Mouse (Mus musculus): ENCODE measurements around the gene Depdc5.
"Not testable (repeated sequence)": the region's sequence is repeated elsewhere in the genome, so short reads cannot be mapped to it uniquely, and the experiment has no call there.

Depdc5 gene

GRCm38 (mm10) chr5:32863253-32864228 lies at the start of gene Depdc5:
Gene Depdc5, plus strand, starts transcription at chr5:32863701.
- peak; percentile 73 for DNase-seq (ENCODE audit: low spot score)

DNA sequence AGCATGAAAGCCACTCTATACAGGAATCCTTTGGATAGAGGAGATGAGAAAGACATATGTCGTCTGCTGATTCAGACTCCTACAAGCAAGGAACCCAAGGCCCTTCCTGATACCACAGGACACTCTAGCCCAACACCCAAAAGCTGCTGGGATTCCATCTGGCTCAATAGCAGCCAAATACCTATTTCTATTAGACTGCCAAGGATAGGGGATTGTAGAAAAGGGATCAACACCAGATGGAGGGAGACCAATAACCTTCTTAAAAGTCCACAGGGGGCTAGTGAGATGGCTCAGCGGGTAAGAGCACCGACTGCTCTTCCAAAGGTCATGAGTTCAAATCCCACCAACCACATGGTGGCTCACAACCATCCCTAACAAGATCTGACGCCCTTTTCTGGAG lies 48.1 kb upstream of the Depdc5 start:
- no peak for DNase-seq (ENCODE audit: low spot score)

DNA sequence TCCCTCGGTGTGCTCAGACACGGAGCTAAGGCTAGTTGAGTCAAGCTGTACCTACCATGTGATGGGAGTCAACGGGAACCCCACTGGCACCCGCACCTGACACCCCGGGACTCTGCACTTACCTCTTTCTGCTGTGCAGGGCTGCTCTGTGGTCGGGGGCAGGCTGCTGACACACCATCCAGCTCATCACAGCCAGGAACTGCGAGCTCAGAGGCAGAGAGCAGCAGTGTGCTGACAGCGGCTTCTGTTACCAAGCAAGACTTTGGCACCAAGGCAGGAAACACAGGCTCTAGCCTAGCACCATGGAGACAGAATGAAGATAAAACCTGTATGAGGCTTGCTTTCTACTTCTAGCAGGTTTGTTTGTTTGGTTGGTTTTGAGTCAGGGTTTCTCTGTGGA lies 43.0 kb upstream of the Depdc5 start:
- no peak for DNase-seq (ENCODE audit: low spot score)

GRCm38 (mm10) chr5:32827009-32827408 lies 36.5 kb upstream of the Depdc5 start, which contains the start of gene Gm20671:
Gene Gm20671, minus strand, starts transcription at chr5:32827109.
- no peak for DNase-seq (ENCODE audit: low spot score)

- DNase-seq (ENCODE audit: low spot score): not testable (repeated sequence)
Observed at GRCm38 (mm10) chr5:32828766-32829165, 34.7 kb upstream of the Depdc5 start.

DNA sequence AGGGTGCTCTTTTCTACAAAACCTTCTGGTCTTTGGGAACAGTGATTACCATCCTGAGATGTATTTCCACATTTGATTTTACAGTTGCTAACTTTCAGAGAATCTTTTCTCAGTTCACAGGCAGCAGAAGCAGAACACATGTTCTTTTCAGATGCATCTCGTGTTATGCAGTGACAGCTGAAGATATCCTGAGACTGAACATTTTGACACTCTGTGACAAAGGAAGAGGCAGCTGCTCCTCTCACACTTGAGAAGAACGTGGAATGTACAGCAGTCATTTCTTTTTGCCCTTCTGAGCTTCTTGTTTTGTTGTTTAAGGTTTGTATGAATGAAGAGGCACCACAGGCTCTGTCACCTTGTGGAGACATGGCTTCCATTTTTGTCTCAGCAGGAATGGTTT lies 33.4 kb upstream of the Depdc5 start:
- DNase-seq (ENCODE audit: low spot score): no peak

GRCm38 (mm10) chr5:32834497-32834896 lies 29.0 kb upstream of the Depdc5 start:
- DNase-seq (ENCODE audit: low spot score): no peak

DNA sequence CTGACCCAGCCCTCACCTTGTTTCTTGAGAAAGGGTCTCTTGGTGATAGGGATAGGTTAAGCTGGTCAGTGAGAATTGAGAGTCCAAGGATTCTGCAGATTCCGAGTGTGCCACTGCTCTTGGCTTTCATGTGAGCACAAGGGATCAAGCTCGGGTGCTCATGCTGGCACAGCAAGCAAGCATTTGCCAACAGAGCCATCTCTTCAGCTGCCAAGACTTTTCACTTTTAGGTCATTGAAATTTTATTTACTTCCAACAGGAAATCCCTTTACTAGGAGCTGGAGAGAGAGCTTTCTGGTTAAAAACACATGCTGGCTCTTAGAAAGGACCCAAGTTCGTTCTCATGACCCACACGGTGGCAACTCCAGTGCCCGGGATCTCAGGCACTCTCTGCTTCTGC lies 26.5 kb upstream of the Depdc5 start:
- DNase-seq (ENCODE audit: low spot score): no peak

DNA sequence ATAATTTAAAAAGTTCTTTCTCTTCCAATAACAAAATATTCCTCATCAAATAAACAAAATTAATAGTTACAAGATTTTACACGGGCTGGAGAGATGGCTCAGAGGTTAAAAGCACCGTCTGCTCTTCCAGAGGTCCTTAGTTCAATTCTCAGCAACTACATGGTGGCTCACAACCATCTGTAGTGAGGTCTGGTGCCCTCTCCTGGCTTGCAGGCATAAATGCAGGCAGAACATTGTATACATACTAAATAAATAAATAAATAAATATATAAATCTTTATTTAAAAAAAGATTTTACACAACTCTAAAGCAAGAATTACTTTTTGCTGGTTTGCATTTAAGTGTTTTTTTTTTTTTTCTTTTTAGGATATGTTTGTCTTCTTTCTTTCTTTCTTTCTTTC lies 23.5 kb upstream of the Depdc5 start:
- DNase-seq (ENCODE audit: low spot score): no peak

DNA sequence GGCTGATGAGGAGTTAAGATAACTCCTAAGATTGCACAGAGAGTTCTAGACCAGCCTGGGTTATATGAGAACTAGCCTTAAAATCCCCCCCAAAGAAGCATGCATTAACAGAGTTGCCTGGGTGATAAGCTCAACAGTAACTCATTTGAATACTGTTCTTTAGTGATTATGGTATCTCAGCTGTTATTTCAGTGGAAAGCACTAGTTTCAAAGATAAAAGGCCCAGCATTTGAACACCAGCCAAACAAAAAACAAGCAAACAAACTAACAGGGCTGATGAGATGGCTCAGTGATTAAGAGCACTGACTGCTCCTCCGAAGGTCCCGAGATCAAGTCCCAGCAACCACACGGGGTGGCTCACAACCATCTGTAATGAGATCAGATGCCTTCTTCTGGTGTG lies 14.3 kb upstream of the Depdc5 start:
- no peak for DNase-seq (ENCODE audit: low spot score)

DNA sequence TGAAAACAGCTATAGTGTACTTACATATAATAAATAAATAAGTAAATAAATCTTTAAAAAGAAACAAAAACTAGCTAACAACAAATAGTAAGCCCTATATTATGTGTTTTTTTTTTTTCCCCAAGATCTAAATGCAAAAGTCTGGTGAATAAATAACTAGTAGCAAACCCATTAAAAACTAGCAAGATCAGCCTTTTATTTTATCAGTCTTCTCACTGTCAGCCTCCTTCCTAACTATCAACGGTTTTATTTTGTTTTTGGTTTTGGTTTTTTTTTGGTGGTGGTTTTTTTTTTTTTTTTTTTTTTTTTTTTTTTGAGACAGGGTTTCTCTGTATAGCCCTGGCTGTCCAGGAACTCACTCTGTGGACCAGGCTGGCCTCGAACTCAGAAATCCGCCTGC lies 13.9 kb upstream of the Depdc5 start:
- DNase-seq (ENCODE audit: low spot score): not testable (repeated sequence)

- DNase-seq (ENCODE audit: low spot score): no peak
Observed at GRCm38 (mm10) chr5:32852026-32852425, 11.5 kb upstream of the Depdc5 start.

DNA sequence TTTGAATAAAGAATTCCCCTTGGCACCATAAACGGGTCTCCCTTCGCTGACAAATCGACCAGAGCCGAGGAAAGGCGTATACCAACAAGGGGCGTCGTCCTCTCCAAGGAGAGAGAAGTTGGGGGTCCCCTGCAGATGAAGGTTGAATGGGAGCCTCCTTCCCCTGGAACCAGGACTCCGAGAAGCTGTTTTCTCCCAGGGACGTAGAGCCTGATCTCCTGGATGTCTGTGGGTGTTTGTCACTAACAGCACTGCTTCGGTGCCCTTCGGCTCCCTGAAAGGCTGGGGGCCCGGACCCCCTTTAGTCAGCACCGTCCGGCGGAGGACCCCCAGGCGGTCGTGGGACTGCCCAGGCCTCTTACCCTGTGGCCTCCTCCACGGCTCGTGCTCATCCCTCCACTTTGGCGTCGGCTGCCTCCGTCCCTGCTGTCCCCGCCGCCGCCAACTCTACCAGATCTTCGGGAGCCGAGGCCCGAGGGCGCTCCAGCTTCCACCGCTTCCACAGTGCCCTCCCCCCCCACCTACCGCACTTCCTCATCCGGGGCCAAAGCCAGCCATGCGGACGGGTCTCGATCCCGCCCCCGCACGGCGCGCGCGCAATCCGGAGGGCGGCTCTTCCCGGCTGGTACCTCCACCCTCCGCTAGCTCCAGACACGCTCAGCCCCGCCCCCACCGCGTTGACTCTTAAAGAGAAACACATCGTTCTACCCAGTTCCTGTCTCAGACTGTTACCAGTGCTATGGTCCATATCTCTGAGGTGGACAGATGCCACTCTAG lies 9.6 kb upstream of the Depdc5 start, which contains the start of gene Prr14l:
TSS of gene Prr14l (minus strand) at position 526 of the 777 bp plus-strand sequence.
- DNase-seq (ENCODE audit: low spot score): peak; percentile 98

GRCm38 (mm10) chr5:32854818-32855217 lies 8.7 kb upstream of the Depdc5 start:
- no peak for DNase-seq (ENCODE audit: low spot score)

DNA sequence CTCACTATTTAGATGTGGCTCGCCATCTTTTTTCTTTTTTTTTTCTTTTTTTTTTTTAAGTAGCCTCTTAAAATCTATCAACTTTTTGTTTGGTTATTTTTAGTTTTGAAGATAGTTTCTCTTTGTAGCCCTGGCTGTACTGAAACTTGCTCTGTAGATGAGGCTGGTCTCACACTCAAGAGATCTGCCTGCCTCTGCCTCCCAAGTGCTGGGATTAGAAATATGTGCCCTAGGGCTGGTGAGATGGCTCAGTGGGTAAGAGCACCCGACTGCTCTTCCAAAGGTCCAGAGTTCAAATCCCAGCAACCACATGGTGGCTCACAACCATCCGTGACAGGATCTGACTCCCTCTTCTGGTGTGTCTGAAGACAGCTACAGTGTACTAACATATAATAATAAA lies 8.2 kb upstream of the Depdc5 start:
- DNase-seq (ENCODE audit: low spot score): not testable (repeated sequence)

DNA sequence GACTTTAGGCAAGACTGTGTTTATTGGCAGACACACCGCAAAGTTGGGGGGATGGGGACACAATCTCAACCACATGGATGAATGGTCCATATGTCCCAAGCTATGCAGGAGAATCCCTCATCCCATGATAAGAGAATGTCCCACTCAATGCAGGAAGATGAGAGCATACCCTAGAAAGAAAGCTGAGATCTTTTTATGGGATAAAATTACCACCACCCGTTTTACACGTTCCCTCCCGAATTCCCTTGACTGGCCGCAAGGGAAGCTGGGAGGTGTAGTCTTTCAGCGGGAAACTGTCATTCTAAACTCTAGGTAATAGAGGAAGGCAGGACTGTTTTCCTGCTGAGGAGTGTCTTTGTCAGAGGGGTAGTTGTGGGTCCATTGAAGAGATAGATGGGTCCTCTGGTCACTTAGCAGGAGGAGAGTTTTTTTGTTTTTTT lies 5.7 kb upstream of the Depdc5 start:
- no peak for DNase-seq (ENCODE audit: low spot score)

- no peak for DNase-seq (ENCODE audit: low spot score)
Observed at GRCm38 (mm10) chr5:32861082-32861481, 2.4 kb upstream of the Depdc5 start.

DNA sequence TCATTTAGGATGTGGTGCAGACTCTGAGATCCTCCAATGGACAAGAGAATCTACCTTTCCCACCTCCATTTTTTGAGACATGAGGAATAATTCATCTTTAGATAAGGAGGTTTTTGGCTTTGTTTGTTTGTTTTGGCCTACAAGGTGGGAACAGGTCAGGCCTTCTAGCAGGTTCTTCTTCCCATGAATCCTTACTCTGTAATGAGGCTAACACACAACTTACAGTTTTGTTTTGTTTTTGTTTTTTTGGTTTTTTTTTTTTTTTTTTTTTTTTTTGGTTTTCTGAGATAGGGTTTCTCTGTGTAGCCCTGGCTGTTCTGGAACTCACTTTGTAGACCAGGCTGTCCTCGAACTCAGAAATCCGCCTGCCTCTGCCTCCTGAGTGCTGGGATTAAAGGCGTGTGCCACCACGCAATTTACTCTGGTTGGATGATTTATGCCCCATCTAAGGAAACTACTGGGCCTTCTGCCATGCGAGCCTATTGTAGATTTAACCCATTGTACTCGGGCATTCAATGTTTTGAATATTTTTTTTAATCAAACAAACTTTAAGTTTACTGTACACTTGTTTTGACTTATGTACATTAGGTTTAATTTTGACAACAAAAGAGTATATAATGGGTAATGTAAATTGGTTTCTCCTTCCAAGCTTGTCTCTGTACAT lies 900 bp upstream of the Depdc5 start:
- DNase-seq (ENCODE audit: low spot score): no peak

DNA sequence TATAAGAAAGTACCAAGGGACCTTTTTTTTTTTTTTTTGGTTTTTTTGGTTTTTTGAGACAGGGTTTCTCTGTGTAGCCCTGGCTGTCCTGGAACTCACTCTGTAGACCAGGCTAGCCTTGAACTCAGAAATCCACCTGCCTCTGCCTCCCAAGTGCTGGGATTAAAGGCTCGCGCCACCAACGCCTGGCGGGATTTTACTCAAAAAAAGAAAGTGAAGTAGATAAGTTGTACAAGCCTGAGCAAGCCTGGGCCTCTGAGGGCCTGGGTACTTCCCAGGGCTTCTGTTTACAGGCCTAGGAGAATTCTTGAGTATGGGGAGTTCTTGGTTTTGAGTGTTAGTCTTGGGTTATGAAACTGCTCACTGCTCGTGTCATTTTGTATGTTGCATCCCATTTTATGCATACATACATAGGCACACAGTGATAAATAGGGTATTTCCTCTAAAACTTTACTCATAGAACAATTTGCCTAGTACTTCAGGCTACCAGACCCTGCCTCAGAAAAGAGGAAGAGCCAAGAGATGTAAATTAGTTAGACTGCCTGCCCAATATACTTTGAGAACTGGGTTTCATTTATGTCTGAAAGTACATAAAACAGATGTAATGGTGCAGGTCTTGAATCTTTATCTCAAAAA lies 6.0 kb downstream of the Depdc5 start:
- no peak for DNase-seq (ENCODE audit: low spot score)

- DNase-seq (ENCODE audit: low spot score): no peak
Observed at GRCm38 (mm10) chr5:32872346-32872745, 8.8 kb downstream of the Depdc5 start.

DNA sequence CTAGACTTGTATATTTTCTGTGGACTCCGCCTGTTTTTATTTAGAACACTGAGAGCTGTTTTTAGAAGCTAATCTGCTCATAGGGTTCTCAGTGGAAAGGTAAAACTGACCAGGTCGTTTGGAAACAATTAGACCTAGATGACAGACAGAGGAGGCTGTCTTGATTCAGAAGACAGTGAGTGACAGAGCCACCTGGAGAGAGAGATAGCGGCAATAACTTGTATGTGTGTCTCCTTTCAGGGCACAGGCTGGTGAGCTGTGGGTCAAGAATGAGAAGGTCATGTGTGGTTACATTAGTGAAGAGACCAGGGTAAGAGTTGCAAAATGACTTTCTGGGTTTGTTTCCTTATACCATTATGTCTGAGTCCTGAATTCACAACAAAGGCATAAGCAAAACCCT lies 23.2 kb downstream of the Depdc5 start:
- no peak for DNase-seq (ENCODE audit: low spot score)

DNA sequence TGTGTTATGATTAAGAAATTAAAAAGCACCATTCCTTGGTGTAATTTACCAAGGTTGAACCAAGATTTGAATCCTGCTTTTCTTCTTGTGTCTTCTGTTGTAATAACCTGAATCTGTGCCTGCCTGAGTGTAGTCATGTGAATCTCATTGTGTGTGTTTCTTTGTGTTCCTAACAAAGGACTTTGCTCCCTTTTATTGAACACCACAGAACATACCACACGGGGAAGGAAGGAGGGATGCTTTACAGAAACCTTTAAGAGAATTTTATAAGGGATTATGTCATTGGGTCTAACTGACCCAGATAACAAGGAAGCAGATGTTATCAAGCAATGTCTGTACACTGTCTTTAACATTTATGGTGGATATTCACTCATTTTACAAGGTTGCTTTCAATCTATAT lies 44.0 kb downstream of the Depdc5 start:
- no peak for DNase-seq (ENCODE audit: low spot score)
